Mouse (Mus musculus) splenic B cell, adult 2 months (primary cell): Measurements from ENCODE around the gene Lrtm2.
"Not testable (repeated sequence)": the region's sequence is repeated elsewhere in the genome, so short reads cannot be mapped to it uniquely, and the experiment has no call there.

Source experiments
- DNase-seq: peaks from one replicate; pipeline ENCODE4 v3.0.0-alpha.2; 2011; ENCODE audit warnings: low read depth, low spot score
- H3K27me3 ChIP-seq: 2 replicates; pipeline ENCODE4 v1.6.1; 2012; ENCODE audit warnings: mild to moderate bottlenecking, low read length, moderate library complexity, mixed read lengths; ENCODE audit not compliant: control insufficient read depth, poor library complexity, insufficient read depth, severe bottlenecking
- H3K36me3 ChIP-seq: 2 replicates; pipeline ENCODE4 v1.6.1; 2012; ENCODE audit warnings: mild to moderate bottlenecking, low read length, moderate library complexity, mixed read lengths; ENCODE audit not compliant: control insufficient read depth, poor library complexity, insufficient read depth, severe bottlenecking

Lrtm2 gene

DNA sequence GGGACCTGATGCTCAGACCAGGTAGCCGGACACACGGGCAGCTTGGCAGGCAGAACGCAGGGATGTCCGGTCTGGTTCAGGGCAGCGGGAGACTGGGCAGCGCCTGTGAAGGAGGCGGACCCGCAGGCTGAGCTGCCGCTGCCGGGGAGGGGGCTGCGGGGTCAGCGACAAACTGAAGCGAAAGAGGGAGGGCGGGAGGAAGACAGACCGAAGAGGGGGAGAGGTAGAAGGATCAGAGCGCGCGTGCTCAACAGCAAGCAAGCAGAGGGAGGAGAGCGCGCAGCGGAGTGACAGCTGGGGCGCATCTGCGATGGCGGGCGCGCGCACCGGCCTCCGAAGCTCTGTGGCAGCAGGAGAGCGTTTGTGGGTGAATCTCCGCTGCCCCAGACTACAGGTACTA is at the start of gene Lrtm2:
Gene Lrtm2, minus strand, starts transcription at position 261 of the 400 bp plus-strand sequence.
- DNase-seq: no peak
- Histone ChIP-seq H3K27me3 (peaks cover 1% of the 10 kb centered on the region; the same call in 1 of the 2 replicates), H3K36me3 (no peaks in the 10 kb centered on the region)

DNA sequence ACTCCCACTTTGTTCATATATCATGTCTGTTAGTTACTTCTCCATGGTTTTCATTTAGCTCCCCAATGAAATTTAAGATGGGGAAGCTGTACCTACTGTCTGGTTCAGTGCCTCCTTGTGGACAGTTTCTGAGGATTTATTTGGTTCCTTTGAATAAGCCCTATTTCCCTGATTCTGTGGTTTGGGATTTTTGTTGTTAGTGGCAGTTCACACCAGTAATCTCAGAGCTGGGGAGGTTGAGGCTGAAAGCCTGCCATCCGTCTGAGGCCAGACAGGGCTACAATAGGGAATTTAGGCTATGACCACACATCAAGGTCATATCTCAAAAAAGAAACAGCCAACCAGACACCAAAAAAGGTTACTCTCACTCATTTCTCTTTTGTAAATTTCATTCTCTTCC is 48.1 kb upstream of the Lrtm2 start:
- no peak for DNase-seq
- no peaks in the 10 kb centered on the region; the same call in 1 of the 2 replicates for H3K27me3 ChIP-seq
- H3K36me3 ChIP-seq: no peaks in the 10 kb centered on the region

DNA sequence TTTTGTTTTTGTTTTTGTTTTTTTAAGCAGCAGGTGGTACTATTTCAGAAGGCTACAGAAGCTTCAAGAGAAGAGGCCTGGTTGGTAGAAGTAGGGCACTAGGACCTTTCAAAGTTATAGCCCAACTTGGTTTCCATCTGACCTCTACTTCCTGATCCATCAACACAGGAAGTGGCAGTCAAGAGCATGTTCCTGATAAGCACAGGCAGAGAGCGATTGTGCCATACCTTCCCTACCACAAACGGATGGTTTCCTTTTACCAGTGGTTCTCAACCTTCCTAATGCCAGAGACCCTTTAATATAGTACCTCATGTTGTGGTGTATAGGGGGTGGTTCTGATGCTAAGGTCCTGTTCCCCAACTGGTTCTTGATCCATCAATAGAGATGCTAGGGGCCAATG is 47.0 kb upstream of the Lrtm2 start:
- DNase-seq: peak; percentile 29
- H3K27me3 ChIP-seq: no peaks in the 10 kb centered on the region

DNA sequence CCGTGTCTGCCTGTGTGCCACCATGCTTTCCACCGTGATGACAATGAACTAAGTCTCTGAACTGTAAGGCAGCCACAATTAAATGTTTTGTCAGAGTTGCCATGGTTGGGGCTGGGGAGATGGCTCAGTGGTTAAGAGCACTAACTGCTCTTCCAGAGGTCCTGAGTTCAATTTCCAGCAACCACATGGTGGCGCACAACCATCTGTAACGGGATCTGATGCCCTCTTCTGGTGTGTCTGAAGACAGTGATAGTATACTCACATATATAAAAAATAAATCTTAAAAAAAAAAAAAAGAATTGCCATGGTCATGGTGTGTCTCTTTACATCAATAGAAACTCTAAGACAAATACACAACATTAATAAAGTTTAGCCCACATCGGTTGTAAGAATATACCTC is 44.5 kb upstream of the Lrtm2 start:
- no peaks in the 10 kb centered on the region; the same call in 1 of the 2 replicates for H3K36me3 ChIP-seq
- no peak for DNase-seq

More for the DNA sequence above, 47.0 kb upstream of the Lrtm2 start:
- no peaks in the 10 kb centered on the region for H3K36me3 ChIP-seq

DNA sequence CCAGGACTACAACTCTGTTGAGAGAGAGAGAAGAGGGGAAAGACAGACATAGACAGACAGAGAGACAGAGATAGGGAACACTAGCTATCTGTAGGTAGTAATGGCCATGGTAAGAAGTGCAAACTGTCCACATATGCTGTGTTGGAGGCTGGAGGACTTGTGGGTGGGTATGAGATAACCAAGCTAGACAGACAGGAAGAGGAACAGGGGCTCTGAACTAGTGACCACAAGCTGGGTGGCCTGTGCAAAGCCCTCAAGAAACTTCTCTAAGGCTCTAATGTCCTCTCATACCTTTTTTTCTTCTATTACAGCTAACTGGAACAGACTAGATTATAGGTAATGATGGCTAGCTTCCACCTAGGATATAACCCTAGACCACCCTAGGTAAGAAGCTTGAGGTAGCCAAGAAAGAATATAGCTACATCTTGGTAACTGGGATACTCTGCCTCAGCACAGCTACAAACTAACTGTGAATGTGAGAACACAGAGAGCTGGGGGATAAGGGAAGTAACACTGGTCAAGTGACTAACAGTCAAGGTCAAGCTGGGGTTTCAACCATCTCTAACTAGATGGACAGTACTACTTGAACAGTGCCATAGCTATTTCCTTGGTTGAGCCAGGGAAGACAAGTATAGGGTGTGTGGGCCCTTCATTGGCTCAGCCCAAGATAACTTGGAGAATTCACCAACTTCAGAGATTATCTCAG is 42.6 kb upstream of the Lrtm2 start:
- Histone ChIP-seq H3K36me3 (peaks cover 2% of the 10 kb centered on the region), H3K27me3 (no peaks in the 10 kb centered on the region)
- DNase-seq: no peak

More for the DNA sequence above, 44.5 kb upstream of the Lrtm2 start:
- H3K27me3 ChIP-seq: no peaks in the 10 kb centered on the region

DNA sequence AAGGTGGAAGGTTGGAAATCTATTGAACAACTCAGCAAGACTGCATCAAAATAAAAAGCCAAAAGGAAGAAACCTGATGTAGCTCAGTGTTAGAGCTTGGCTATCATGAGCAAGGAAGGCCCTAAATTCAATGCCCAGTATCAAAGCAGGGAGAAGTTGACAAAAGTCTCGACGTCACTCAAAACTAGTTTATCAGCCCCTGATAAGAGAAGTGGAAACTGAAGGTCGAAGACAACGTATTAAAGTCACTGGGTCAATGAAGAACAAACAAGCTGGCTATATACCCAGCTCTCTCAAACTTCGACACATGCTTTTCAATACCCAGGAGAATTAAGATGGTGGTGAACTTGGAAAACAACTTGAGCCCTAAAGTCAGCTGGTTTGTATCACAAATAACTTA is 41.7 kb upstream of the Lrtm2 start:
- no peak for DNase-seq
- no peaks in the 10 kb centered on the region for H3K27me3 ChIP-seq
- H3K36me3 ChIP-seq: peaks cover 2% of the 10 kb centered on the region

DNA sequence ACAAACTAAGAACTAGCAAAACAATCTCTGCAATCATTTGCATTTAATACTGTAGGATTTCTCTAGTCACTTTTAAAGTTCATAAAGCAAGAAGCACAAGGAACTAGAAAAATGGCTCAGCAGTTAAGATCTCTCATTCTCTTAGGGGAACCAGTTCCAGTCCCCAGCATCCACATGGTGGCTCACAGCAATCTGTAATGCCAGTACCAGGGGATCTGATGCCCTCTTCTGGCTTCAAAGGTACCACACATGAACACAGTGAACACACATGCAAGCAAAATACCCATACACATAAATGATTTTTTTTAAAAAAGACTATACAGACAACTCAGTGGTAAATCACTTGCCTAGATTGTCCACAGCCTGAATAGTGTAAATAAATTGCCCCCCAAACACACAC is 41.1 kb upstream of the Lrtm2 start:
- Histone ChIP-seq H3K36me3 (peaks cover 2% of the 10 kb centered on the region), H3K27me3 (no peaks in the 10 kb centered on the region)
- peak; percentile 46 for DNase-seq

DNA sequence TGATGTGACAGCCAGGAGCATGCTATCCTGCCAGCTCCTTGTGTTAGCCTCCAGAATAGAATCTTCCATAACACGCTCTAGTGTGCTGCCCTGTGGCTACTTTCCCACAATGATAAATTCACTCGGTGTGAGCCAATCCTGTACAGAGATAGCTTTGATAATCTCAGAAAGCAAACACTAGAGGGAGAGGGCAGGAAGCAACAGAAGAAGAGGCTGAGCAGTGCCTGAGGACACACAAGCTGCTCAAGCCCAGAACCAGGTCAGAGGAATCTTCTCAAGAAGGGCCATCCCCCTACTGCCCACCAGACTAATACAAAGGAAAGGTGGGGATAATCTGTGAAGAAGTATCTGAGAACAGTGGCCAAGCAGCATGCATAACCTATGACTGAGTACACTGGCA is 36.8 kb upstream of the Lrtm2 start:
- H3K27me3 ChIP-seq: no peaks in the 10 kb centered on the region
- H3K36me3 ChIP-seq: peaks cover 2% of the 10 kb centered on the region
- no peak for DNase-seq

DNA sequence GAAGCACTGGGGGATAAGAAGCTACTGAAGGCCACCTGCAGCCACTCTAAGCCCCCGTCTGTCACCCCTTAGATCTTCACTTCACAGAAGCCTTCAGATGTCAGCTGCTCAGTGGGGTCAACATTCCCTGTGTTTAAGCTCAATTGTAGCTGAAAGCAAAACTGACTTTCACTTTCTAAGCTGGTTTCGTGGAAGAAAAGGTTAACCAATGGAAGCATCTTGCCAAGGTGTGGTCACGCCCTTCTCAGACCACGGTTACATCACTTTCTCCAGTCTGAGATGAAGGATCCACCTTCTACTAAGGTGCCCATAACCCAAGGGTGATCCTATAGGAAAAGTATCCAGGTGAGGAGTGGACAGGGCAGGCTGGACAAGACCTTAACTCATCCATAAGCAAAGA is 36.2 kb upstream of the Lrtm2 start:
- not testable (repeated sequence) for DNase-seq, H3K36me3 ChIP-seq, H3K27me3 ChIP-seq

DNA sequence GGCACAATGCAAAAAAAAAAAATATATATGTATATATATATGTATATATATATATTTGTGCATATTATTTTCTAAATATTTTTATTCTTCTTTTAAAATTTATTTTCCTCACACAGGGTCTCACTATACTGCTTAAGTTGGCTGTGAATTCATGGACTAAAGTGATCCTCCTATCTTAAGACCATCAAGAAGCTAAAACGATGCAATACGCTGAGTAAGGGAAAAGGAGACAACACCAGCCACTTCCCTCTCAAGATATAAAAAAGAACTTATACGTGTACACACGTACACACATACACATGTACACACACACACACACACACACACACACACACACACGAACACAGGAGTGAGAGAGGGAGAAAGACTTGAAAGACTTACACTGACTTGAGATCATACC is 33.0 kb upstream of the Lrtm2 start:
- Histone ChIP-seq H3K36me3 (peaks cover 2% of the 10 kb centered on the region), H3K27me3 (no peaks in the 10 kb centered on the region)
- DNase-seq: no peak

DNA sequence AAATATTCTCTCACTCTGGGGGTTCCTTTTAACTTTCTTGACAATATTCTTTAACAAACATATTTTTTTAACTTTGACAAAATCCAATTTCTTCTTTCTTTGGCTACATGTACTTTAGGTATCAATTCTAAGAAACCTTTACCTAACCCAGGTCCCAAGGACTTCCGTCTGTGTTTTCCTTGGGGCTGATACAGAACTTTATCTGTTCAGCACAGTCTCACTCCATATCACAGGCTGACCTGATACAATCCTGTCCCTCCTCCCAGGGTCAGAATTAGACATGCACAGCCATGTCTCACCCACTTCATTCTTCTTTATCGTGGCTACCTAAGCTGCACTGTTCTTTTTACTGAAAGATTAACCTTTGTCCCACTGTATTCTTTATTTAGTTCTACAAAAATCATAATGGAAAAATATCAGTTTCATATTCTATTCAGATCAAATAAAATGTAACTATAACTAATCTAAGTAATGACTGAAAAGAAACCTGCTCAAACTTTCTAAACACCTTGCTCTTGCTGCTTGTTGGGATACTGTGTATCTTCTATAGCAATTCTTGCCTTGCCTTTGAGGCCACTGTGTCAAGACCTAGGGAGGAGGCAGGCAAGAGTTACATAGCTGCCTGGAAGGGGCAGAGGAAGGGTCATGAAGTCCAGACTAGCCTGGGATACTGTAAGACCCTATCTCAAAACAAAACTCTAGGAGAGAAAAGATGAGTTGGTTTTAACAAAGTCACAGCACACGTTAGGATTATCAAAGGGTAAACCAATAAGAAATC is 30.5 kb upstream of the Lrtm2 start:
- Histone ChIP-seq H3K27me3 (no peaks in the 10 kb centered on the region), H3K36me3 (peaks cover 4% of the 10 kb centered on the region)
- no peak for DNase-seq

DNA sequence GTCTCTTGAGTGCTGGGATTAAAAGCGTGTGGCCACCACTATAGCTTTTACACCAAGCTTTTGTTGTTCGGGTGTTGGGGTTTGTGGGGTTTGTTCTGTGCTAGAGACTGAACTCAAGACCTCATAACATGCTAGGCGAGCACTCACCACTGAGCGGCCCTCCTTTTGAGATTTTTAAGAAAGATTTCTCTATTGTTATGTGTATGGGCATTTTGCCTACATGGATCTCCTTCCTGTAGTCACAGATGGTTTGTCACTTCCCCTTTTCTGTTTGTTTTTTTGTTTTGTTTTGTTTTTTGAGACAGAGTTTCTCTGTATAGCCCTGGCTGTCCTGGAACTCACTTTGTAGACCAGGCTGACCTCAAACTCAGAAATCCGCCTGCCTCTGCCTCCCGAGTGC is 29.7 kb upstream of the Lrtm2 start:
- not testable (repeated sequence) for DNase-seq, H3K36me3 ChIP-seq, H3K27me3 ChIP-seq

DNA sequence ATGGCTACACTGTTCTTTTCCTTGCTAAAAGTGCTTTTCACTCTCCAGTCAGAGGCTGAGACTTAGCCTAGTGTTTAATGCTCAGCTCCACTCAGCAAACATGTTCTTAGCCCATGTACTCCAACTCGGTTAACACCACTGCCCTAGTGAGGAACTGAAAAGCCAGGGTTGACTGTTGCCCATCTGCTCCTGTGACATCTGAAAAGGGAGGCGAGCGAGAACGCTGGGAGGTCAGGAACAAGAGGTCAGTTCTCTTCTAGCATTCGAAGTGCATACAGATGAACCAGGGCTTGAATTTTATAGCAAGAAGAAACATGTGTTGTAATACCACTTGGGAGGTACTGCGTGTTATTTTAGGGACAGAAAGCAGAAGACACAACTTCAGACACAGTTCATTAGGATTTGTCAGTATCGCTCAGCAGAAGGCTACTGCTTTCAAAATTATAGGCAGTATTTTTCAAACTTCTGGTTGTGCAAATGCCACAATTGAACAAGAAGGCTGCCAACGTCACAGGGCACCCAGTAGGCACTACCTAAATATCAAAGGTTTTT is 27.5 kb upstream of the Lrtm2 start:
- DNase-seq: no peak
- H3K27me3 ChIP-seq: no peaks in the 10 kb centered on the region
- H3K36me3 ChIP-seq: peaks cover 6% of the 10 kb centered on the region; the same call in 1 of the 2 replicates

DNA sequence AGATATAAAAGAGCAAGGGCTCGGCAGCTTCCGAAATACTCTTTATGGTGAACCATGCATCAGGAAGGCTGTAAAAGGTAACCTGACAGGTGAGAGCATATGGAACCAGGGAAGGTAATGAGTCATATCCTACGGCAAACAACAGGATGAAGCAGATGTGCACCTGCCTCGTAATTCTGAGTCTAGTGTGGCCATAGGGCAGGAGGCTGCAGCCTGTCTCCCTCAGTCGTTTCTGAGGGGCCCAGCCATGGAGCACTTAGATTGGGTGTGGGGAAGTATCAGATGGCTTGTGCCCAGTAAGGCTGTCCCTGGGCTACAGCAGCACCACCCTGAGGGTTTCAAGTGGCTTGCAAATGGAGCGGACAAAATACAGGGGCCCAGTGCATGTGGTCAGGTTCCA is 21.9 kb upstream of the Lrtm2 start:
- Histone ChIP-seq H3K27me3 (no peaks in the 10 kb centered on the region), H3K36me3 (peaks cover 4% of the 10 kb centered on the region; the same call in 1 of the 2 replicates)
- DNase-seq: no peak

DNA sequence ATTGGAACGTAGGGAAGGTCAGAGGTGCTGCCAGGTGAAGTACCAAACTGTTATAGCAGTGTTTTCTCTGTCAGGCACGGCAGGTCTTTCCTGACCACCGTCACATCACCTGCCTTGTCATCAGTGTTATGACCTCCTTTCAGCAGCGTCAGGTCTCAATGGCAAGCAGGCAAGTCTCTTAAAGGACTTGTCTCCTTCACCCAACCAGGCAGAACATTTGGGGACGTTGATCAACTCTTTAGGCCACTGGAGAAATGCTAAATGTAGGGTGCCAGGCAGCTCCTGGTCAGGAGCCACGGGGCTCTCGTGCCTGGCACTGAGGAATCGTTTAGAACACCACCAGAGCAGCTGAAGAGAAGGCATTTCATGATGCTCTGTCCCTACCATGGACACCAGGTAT is 21.1 kb upstream of the Lrtm2 start:
- no peak for DNase-seq
- no peaks in the 10 kb centered on the region for H3K27me3 ChIP-seq
- peaks cover 2% of the 10 kb centered on the region; the same call in 1 of the 2 replicates for H3K36me3 ChIP-seq
